Mouse (Mus musculus): Measurements from ENCODE around the gene Flt1.

- TF ChIP-seq POLR2A (IDR thresholded peaks at IDR 0.05; ENCODE audit: insufficient read depth, low read depth, low read length) (no peak), CTCF (IDR thresholded peaks at IDR 0.05) (no peak)
Observed at GRCm38 (mm10) chr5:147749972-147750371, 24.2 kb upstream of the Flt1 start.

All from heart, adult 2 months (tissue).